Mouse (Mus musculus) kidney, adult 2 months (tissue): ENCODE results near the gene Madd.

Experiments
- CTCF ChIP-seq: fragments of 200-500 bp; conservative IDR thresholded peaks from 2 replicates; pipeline ENCODE4 v1.5.1; 2011; ENCODE audit warnings: low read depth, mild to moderate bottlenecking, control low read depth, low read length, moderate library complexity, mixed read lengths; ENCODE audit not compliant: insufficient read depth, insufficient read length
- POLR2A ChIP-seq: fragments of 200-500 bp; IDR thresholded peaks from one replicate; pipeline ENCODE4 v1.6.1; 2011; ENCODE audit warnings: low read depth, low read length, control low read depth

GRCm38 (mm10) chr2:91098156-91098555, 85.5 kb downstream of the Madd start:
- TF ChIP-seq CTCF (no peak), POLR2A (no peak)
